Comparison of ENCODE assay signal across 28 mouse cellular contexts in the genomic region with DNA sequence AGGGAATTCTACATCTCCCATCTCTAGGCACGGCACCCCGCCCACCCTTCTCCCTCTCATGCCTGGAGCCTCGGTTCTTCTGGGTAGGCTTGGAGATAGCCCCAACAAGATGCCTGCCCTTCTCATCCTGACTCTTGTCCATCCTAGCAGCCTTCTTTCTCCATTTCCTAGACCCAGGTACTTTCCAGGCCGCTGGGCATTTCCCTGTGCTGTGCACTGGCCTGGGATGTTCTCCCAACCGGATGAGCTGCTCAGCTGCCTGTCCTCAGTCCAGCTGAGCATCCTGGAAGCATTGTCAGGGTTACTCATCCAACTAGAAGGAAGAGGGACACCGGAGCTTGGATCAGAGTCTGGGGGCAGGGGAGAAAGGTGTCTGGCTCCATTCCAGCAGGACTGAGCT. TPM values are rescaled to one million over a fixed set of nuclear protein-coding genes. Genes with fewer than 3 reads are reported as not detected.
DNase-seq lines count a peak whose midpoint lies in the region; ATAC-seq and TF ChIP-seq lines count a peak whose summit lies in the region.
"Had no signal": no experiment of that assay in that cellular context is flagged by ENCODE, and none has a peak within 500 bp of the region (broad histone marks: within the 10 kb centered on the region; RNA-seq: fewer than 3 reads in every experiment).

No protein-coding gene starts in this region.

- WGBS in forebrain, embryonic 10.5 days: 82% methylated on average over 6 of the region's 6 CpGs
- WGBS in forebrain, embryonic 11.5 days: 84% methylated on average over 6 of the region's 6 CpGs
- WGBS in hindbrain, embryonic 10.5 days: 83% methylated on average over 6 of the region's 6 CpGs
- 72% methylated on average over 6 of the region's 6 CpGs for WGBS in hindbrain, embryonic 14.5 days
- WGBS in midbrain, embryonic 12.5 days: 71% methylated on average over 6 of the region's 6 CpGs
- 80% methylated on average over 6 of the region's 6 CpGs for WGBS in midbrain, postnatal 0 days
- WGBS in limb, embryonic 10.5 days: 84% methylated on average over 6 of the region's 6 CpGs

- peaks cover 44% of the 10 kb centered on the region for H3K4me1 ChIP-seq in forebrain, embryonic 10.5 days
- peaks cover 13% of the 10 kb centered on the region for H3K4me1 ChIP-seq in forebrain, embryonic 11.5 days (replicated peaks; ENCODE audit: control insufficient read depth, insufficient read depth, low read length)
- peaks cover 54% of the 10 kb centered on the region for H3K4me1 ChIP-seq in hindbrain, embryonic 10.5 days (replicated peaks)
- peaks cover 15% of the 10 kb centered on the region for H3K4me1 ChIP-seq in hindbrain, embryonic 14.5 days (replicated peaks; ENCODE audit: control insufficient read depth, insufficient read depth, low read length)
- peaks cover 21% of the 10 kb centered on the region for H3K4me1 ChIP-seq in midbrain, embryonic 12.5 days
- H3K4me1 ChIP-seq in midbrain, postnatal 0 days (ENCODE audit: insufficient read depth, low read length): peaks cover 13% of the 10 kb centered on the region
- H3K4me1 ChIP-seq in limb, embryonic 10.5 days: peaks cover 59% of the 10 kb centered on the region

- no peak overlapping the region for H3K9ac ChIP-seq in forebrain, embryonic 11.5 days (ENCODE audit: low read length)
- no peak overlapping the region for H3K9ac ChIP-seq in hindbrain, embryonic 14.5 days
- no peak overlapping the region for H3K9ac ChIP-seq in midbrain, embryonic 12.5 days (replicated peaks)
- no peak overlapping the region for H3K9ac ChIP-seq in midbrain, postnatal 0 days (replicated peaks; ENCODE audit: low read length, poor library complexity, severe bottlenecking)
- H3K9ac ChIP-seq: embryonic facial prominence, embryonic 13.5 days; heart, embryonic 15.5 days; hindbrain, embryonic 13.5 days; lung, embryonic 15.5 days; neural tube, embryonic 13.5 days; stomach, embryonic 15.5 days had no signal

- no peak for DNase-seq in forebrain, embryonic 10.5 days (ENCODE audit: extremely low spot score, low spot score)
- DNase-seq in forebrain, embryonic 11.5 days (ENCODE audit: low spot score): no peak
- DNase-seq in hindbrain, embryonic 10.5 days (ENCODE audit: low spot score): no peak
- no peak for DNase-seq in hindbrain, embryonic 14.5 days (ENCODE audit: low spot score)
- no peak for DNase-seq in midbrain, postnatal 0 days (ENCODE audit: low spot score)
- no peak for DNase-seq in limb, embryonic 10.5 days (ENCODE audit: low spot score)
- no peak for DNase-seq in c-Kit-positive CD71-positive TER-119-positive erythroid progenitor cells, embryonic 14.5 days (ENCODE audit: low spot score)
- DNase-seq: adrenal gland, adult 8-10 months; cerebellum, adult 11 months; cerebellum, adult 9-10 months; embryo, embryonic 11 days; gastrocnemius, adult 2 months; heart, postnatal 36 days; kidney, adult 18-20 months; layer of hippocampus, adult 9-11 months; right cerebral cortex, postnatal 25 days had no signal

- TF ChIP-seq CTCF in midbrain, postnatal 0 days (IDR thresholded peaks at IDR 0.05): no peak

- no peak overlapping the region for H3K4me2 ChIP-seq in forebrain, embryonic 11.5 days (ENCODE audit: low read depth, low read length, severe bottlenecking)
- no peak overlapping the region for H3K4me2 ChIP-seq in hindbrain, embryonic 14.5 days (replicated peaks)
- H3K4me2 ChIP-seq in midbrain, embryonic 12.5 days (replicated peaks): no peak overlapping the region
- no peak overlapping the region for H3K4me2 ChIP-seq in midbrain, postnatal 0 days (ENCODE audit: low read depth, low read length, poor library complexity, severe bottlenecking)
- H3K4me2 ChIP-seq: embryonic facial prominence, embryonic 13.5 days; heart, embryonic 15.5 days; hindbrain, embryonic 13.5 days; liver, embryonic 11.5 days; lung, embryonic 15.5 days; neural tube, embryonic 13.5 days; stomach, embryonic 15.5 days had no signal

- H3K27ac ChIP-seq in forebrain, embryonic 10.5 days: peak overlapping the region; percentile 90
- H3K27ac ChIP-seq in forebrain, embryonic 11.5 days (ENCODE audit: low read depth, low read length): no peak overlapping the region
- peak overlapping the region; percentile 90 for H3K27ac ChIP-seq in hindbrain, embryonic 10.5 days
- no peak overlapping the region for H3K27ac ChIP-seq in hindbrain, embryonic 14.5 days
- H3K27ac ChIP-seq in midbrain, embryonic 12.5 days (replicated peaks): peak overlapping the region; percentile 20; the same call in 1 of the 2 replicates
- no peak overlapping the region for H3K27ac ChIP-seq in midbrain, postnatal 0 days (ENCODE audit: low read depth, low read length)
- peak overlapping the region; percentile 91 for H3K27ac ChIP-seq in limb, embryonic 10.5 days
- H3K27ac ChIP-seq: embryonic facial prominence, embryonic 13.5 days; gastrocnemius, adult 2 months; heart, embryonic 15.5 days; hindbrain, embryonic 13.5 days; kidney, postnatal 0 days; neural tube, embryonic 13.5 days; stomach, embryonic 15.5 days had no signal

- no peak overlapping the region for H3K4me3 ChIP-seq in forebrain, embryonic 10.5 days
- no peak overlapping the region for H3K4me3 ChIP-seq in forebrain, embryonic 11.5 days (ENCODE audit: low read depth, low read length)
- H3K4me3 ChIP-seq in hindbrain, embryonic 10.5 days: no peak overlapping the region
- H3K4me3 ChIP-seq in hindbrain, embryonic 14.5 days (replicated peaks; ENCODE audit: low read length): no peak overlapping the region
- no peak overlapping the region for H3K4me3 ChIP-seq in midbrain, embryonic 12.5 days
- no peak overlapping the region for H3K4me3 ChIP-seq in midbrain, postnatal 0 days (ENCODE audit: low read depth, low read length)
- H3K4me3 ChIP-seq in limb, embryonic 10.5 days: no peak overlapping the region
- H3K4me3 ChIP-seq: embryonic facial prominence, embryonic 13.5 days; gastrocnemius, adult 2 months; heart, embryonic 15.5 days; hindbrain, embryonic 13.5 days; lung, embryonic 15.5 days; neural tube, embryonic 13.5 days; stomach, embryonic 15.5 days had no signal

- H3K9me3 ChIP-seq in forebrain, embryonic 10.5 days: peaks cover 5% of the 10 kb centered on the region; the same call in 1 of the 2 replicates
- H3K9me3 ChIP-seq in forebrain, embryonic 11.5 days (ENCODE audit: control insufficient read depth, low read length): no peaks in the 10 kb centered on the region
- 0 out of 2 replicates have a peak, but pooled peaks cover 6% of the 10 kb centered on the region for H3K9me3 ChIP-seq in hindbrain, embryonic 10.5 days
- no peaks in the 10 kb centered on the region for H3K9me3 ChIP-seq in hindbrain, embryonic 14.5 days (ENCODE audit: control insufficient read depth, low read length)
- H3K9me3 ChIP-seq in midbrain, embryonic 12.5 days: no peaks in the 10 kb centered on the region
- H3K9me3 ChIP-seq in midbrain, postnatal 0 days (ENCODE audit: low read length): no peaks in the 10 kb centered on the region
- no peaks in the 10 kb centered on the region for H3K9me3 ChIP-seq in limb, embryonic 10.5 days (replicated peaks)
- H3K9me3 ChIP-seq: embryonic facial prominence, embryonic 13.5 days; heart, embryonic 15.5 days; hindbrain, embryonic 13.5 days; lung, embryonic 15.5 days; neural tube, embryonic 13.5 days; stomach, embryonic 15.5 days had no signal

- H3K36me3 ChIP-seq in forebrain, embryonic 10.5 days (replicated peaks): no peaks in the 10 kb centered on the region
- H3K36me3 ChIP-seq in forebrain, embryonic 11.5 days (ENCODE audit: control insufficient read depth, insufficient read depth, low read length): no peaks in the 10 kb centered on the region
- H3K36me3 ChIP-seq in hindbrain, embryonic 10.5 days: no peaks in the 10 kb centered on the region
- H3K36me3 ChIP-seq in hindbrain, embryonic 14.5 days (replicated peaks; ENCODE audit: control insufficient read depth, insufficient read depth): no peaks in the 10 kb centered on the region
- H3K36me3 ChIP-seq in midbrain, embryonic 12.5 days: no peaks in the 10 kb centered on the region
- H3K36me3 ChIP-seq in midbrain, postnatal 0 days (ENCODE audit: insufficient read depth, low read length): no peaks in the 10 kb centered on the region
- H3K36me3 ChIP-seq in limb, embryonic 10.5 days: no peaks in the 10 kb centered on the region
- H3K36me3 ChIP-seq: embryonic facial prominence, embryonic 13.5 days; heart, embryonic 15.5 days; hindbrain, embryonic 13.5 days; lung, embryonic 15.5 days; neural tube, embryonic 13.5 days; stomach, embryonic 15.5 days had no signal

- H3K27me3 ChIP-seq in forebrain, embryonic 10.5 days (ENCODE audit: poor library complexity, severe bottlenecking): peaks cover 4% of the 10 kb centered on the region; the same call in 1 of the 2 replicates
- H3K27me3 ChIP-seq in forebrain, embryonic 11.5 days (ENCODE audit: control insufficient read depth, insufficient read depth, low read length): no peaks in the 10 kb centered on the region
- no peaks in the 10 kb centered on the region for H3K27me3 ChIP-seq in hindbrain, embryonic 10.5 days (ENCODE audit: insufficient read depth, poor library complexity, severe bottlenecking)
- H3K27me3 ChIP-seq in hindbrain, embryonic 14.5 days (ENCODE audit: control insufficient read depth, insufficient read depth, low read length): no peaks in the 10 kb centered on the region
- no peaks in the 10 kb centered on the region for H3K27me3 ChIP-seq in midbrain, embryonic 12.5 days
- no peaks in the 10 kb centered on the region for H3K27me3 ChIP-seq in midbrain, postnatal 0 days (ENCODE audit: insufficient read depth, low read length)
- H3K27me3 ChIP-seq in limb, embryonic 10.5 days (ENCODE audit: low read depth, poor library complexity, severe bottlenecking): no peaks in the 10 kb centered on the region
- H3K27me3 ChIP-seq: embryonic facial prominence, embryonic 13.5 days; heart, embryonic 15.5 days; hindbrain, embryonic 13.5 days; lung, embryonic 15.5 days; neural tube, embryonic 13.5 days; stomach, embryonic 15.5 days had no signal

- no peak for ATAC-seq in forebrain, embryonic 11.5 days (replicated peaks; ENCODE audit: low FRiP score)
- no peak for ATAC-seq in hindbrain, embryonic 14.5 days (ENCODE audit: low FRiP score)
- no peak for ATAC-seq in midbrain, embryonic 12.5 days (ENCODE audit: low FRiP score, low read depth)
- no peak for ATAC-seq in midbrain, postnatal 0 days (ENCODE audit: low FRiP score)
- ATAC-seq: forebrain, embryonic 14.5 days had no signal

RNA-seq across cellular contexts. Expression of gene Cstad, which starts 21.6 kb away (rescaled TPM):
- 0.35 TPM in 1 of 2 replicates, not detected in the other for polyA plus RNA-seq in forebrain, embryonic 10.5 days (2016; fragmentation: Nextera tagmentation; extraction: Ambion mirVana)
- 0.57 and 0.71 TPM in 2 replicates for polyA plus RNA-seq in forebrain, embryonic 11.5 days (2014; fragmentation: Nextera tagmentation; extraction: Ambion mirVana)
- 0.33 and 0.47 TPM in 2 replicates for polyA plus RNA-seq in hindbrain, embryonic 10.5 days (2016; fragmentation: Nextera tagmentation; extraction: Ambion mirVana)
- 1.6 TPM in 1 of 2 replicates, not detected in the other for polyA plus RNA-seq in hindbrain, embryonic 14.5 days (2014; fragmentation: Nextera tagmentation; extraction: Ambion mirVana)
- 0.68 and 0.77 TPM in 2 replicates for polyA plus RNA-seq in midbrain, embryonic 12.5 days (2016; fragmentation: Nextera tagmentation; extraction: Ambion mirVana)
- 0.55 and 2.2 TPM in 2 replicates for total RNA-seq in midbrain, postnatal 0 days (2014; rRNA removed)
- 0.64 and 0.70 TPM in 2 replicates for polyA plus RNA-seq in midbrain, postnatal 0 days (2015; fragmentation: Nextera tagmentation; extraction: Ambion mirVana)
- polyA plus RNA-seq in limb, embryonic 10.5 days (2016; fragmentation: Nextera tagmentation; extraction: Ambion mirVana): 0.55 and 0.95 TPM in 2 replicates
- total RNA-seq: megakaryocyte progenitor cell, adult 5-6 weeks had no signal
- polyA plus RNA-seq: liver, embryonic 11.5 days; liver, embryonic 16.5 days had no signal

Comparison
In these comparisons a context has a peak if more than half of its experiments do, and no peak if none do; other contexts are left out.
1. H3K27ac ChIP-seq: peak in forebrain, embryonic 10.5 days (single experiment), hindbrain, embryonic 10.5 days (single experiment), midbrain, embryonic 12.5 days (single experiment) and limb, embryonic 10.5 days (single experiment); none in forebrain, embryonic 11.5 days (single experiment), hindbrain, embryonic 14.5 days (single experiment) and midbrain, postnatal 0 days (single experiment).